Mouse (Mus musculus) embryonic fibroblast, embryonic 13.5 days (primary cell): ENCODE measurements around the gene Zfp92.

Source experiments
- CTCF ChIP-seq: IDR thresholded peaks from 2 replicates; pipeline ENCODE4 v1.5.1; 2011; ENCODE audit warnings: mild to moderate bottlenecking, control low read depth, low read length, moderate library complexity, borderline replicate concordance; ENCODE audit not compliant: insufficient read depth
- POLR2A ChIP-seq: IDR thresholded peaks from 2 replicates; pipeline ENCODE4 v1.6.1; 2011; ENCODE audit warnings: low read depth, mild to moderate bottlenecking, control low read depth, low read length, moderate library complexity

DNA sequence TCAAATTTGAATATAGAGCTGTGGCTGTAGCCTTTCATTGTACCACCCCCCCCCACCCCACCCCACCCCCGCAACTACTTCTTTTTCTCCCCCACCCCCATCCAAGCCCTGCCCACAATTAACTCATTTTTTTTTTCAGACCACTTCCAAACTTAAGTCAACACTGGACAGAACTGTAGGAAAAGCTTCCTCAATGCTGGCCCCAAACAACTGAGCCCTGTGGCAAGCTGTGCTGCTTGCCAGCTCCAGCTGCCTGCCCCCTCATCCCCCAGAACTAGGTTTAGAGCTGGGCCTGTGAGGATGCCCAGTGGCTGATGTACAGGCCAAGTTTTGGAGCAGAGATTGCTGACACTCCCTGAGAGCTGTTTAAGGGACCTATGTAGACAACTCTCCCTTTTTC, 57.9 kb downstream of the Zfp92 start:
- TF ChIP-seq POLR2A (no peak), CTCF (no peak)
